Mouse (Mus musculus) myocyte (in vitro differentiated cells): ENCODE measurements around the gene Dennd1b. TPM values are rescaled to one million over a fixed set of nuclear protein-coding genes. Genes with fewer than 3 reads are reported as not detected.

Experiments used
- H3K27me3 ChIP-seq: one replicate; pipeline ENCODE4 v1.6.1; 2011; ENCODE audit not compliant: control insufficient read depth, insufficient read depth, insufficient read length
- H3K36me3 ChIP-seq: one replicate; pipeline ENCODE4 v1.6.1; 2011; ENCODE audit not compliant: control insufficient read depth, insufficient read depth
- H3K4me2 ChIP-seq: one replicate; pipeline ENCODE4 v1.6.1; 2011; ENCODE audit warnings: low read depth, control low read depth
- H3K4me3 ChIP-seq: one replicate; pipeline ENCODE4 v1.5.1; 2011; ENCODE audit warnings: mild to moderate bottlenecking, control low read depth, moderate library complexity
- H3K79me2 ChIP-seq: one replicate; pipeline ENCODE4 v1.6.1; 2011; ENCODE audit not compliant: control insufficient read depth, insufficient read depth
- H3ac ChIP-seq: one replicate; pipeline ENCODE4 v1.6.1; 2011; ENCODE audit not compliant: control insufficient read depth, insufficient read length
- CEBPB ChIP-seq: IDR thresholded peaks from 2 replicates; pipeline ENCODE4 v1.6.1; 2011; ENCODE audit warnings: mild to moderate bottlenecking, moderate library complexity; ENCODE audit not compliant: poor library complexity, insufficient read depth, severe bottlenecking
- E2F4 ChIP-seq: IDR thresholded peaks from one replicate; pipeline ENCODE4 v1.6.1; 2011; ENCODE audit warnings: mild to moderate bottlenecking, control low read depth, moderate library complexity; ENCODE audit not compliant: insufficient read depth
- MAX ChIP-seq: IDR thresholded peaks from one replicate; pipeline ENCODE4 v1.6.1; 2011; ENCODE audit warnings: low read depth, mild to moderate bottlenecking, control low read depth
- MYOD1 ChIP-seq, 3 experiments: IDR thresholded peaks; one replicate each; pipeline ENCODE4 v1.6.1; 2011; ENCODE audit warnings: control low read depth in 2 of 3, low read depth in 2 of 3, mild to moderate bottlenecking in 2 of 3, moderate library complexity in 1 of 3; ENCODE audit not compliant: insufficient read length in 2 of 3, control insufficient read depth in 1 of 3
- MYOG ChIP-seq, 3 experiments: IDR thresholded peaks; one replicate each; pipeline ENCODE4 v1.6.1; 2011; ENCODE audit warnings: control low read depth in 2 of 3, low read depth in 2 of 3, mild to moderate bottlenecking in 2 of 3; ENCODE audit not compliant: insufficient read length in 2 of 3, control insufficient read depth in 1 of 3, insufficient read depth in 1 of 3
- POLR2A ChIP-seq: IDR thresholded peaks from one replicate; pipeline ENCODE4 v1.6.1; 2011; ENCODE audit warnings: low read depth, mild to moderate bottlenecking, control low read depth, moderate library complexity; ENCODE audit not compliant: insufficient read length
- POLR2AphosphoS2 ChIP-seq: IDR thresholded peaks from one replicate; pipeline ENCODE4 v1.6.1; 2011; ENCODE audit warnings: low read depth, control low read depth; ENCODE audit not compliant: insufficient read length
- REST ChIP-seq: IDR thresholded peaks from one replicate; pipeline ENCODE4 v1.6.1; 2011; ENCODE audit warnings: mild to moderate bottlenecking, control low read depth, moderate library complexity; ENCODE audit not compliant: insufficient read depth, insufficient read length
- SRF ChIP-seq: IDR thresholded peaks from one replicate; pipeline ENCODE4 v1.6.1; 2011; ENCODE audit warnings: low read depth; ENCODE audit not compliant: control insufficient read depth, insufficient read length
- TCF12 ChIP-seq: IDR thresholded peaks from one replicate; pipeline ENCODE4 v1.6.1; 2011; ENCODE audit warnings: mild to moderate bottlenecking, control low read depth; ENCODE audit not compliant: poor library complexity, insufficient read depth, severe bottlenecking
- TCF3 ChIP-seq: IDR thresholded peaks from one replicate; pipeline ENCODE4 v1.6.1; 2011; ENCODE audit warnings: low read depth, control low read depth; ENCODE audit not compliant: insufficient read length
- USF1 ChIP-seq: IDR thresholded peaks from one replicate; pipeline ENCODE4 v1.6.1; 2011; ENCODE audit warnings: low read depth, mild to moderate bottlenecking, control low read depth, moderate library complexity
- polyA plus RNA-seq: library from polyadenylated mRNA; unstranded; fragments of >200 nt; fragmentation: generic; extraction: Trizol; gene quantifications from one replicate; pipeline ENCODE4 v1.2.1, GENCODE M21; 2012; ENCODE audit warnings: missing spikeins

Gene Dennd1b
- polyA plus RNA-seq, 1 experiment = 1.3 TPM

GRCm38 (mm10) chr1:138930856-138931255 lies 32.4 kb upstream of the Dennd1b start:
- H3K36me3 ChIP-seq = no peaks in the 10 kb centered on the region
- H3ac ChIP-seq = no peak overlapping the region
- no peaks in the 10 kb centered on the region for H3K27me3 ChIP-seq
- peak overlapping the region; percentile 82 for H3K4me2 ChIP-seq
- no peaks in the 10 kb centered on the region for H3K79me2 ChIP-seq
- TF ChIP-seq REST (no peak), CEBPB (0 out of 2 replicates have a peak, but pooled peaks have one; percentile 28), TCF3 (no peak)
- no peak overlapping the region for H3K4me3 ChIP-seq

GRCm38 (mm10) chr1:138936169-138936568 lies 27.1 kb upstream of the Dennd1b start:
- H3K27me3 ChIP-seq = no peaks in the 10 kb centered on the region
- peak overlapping the region; percentile 54 for H3K4me2 ChIP-seq
- H3K79me2 ChIP-seq = no peaks in the 10 kb centered on the region
- H3ac ChIP-seq = no peak overlapping the region
- TF ChIP-seq REST = no peak
- no peak for TF ChIP-seq TCF3
- TF ChIP-seq USF1 = no peak
- TF ChIP-seq E2F4 = no peak
- TF ChIP-seq SRF = no peak
- TF ChIP-seq MAX = no peak
- TF ChIP-seq MYOD1 (IDR thresholded peaks at IDR 0.05; ENCODE audit: control insufficient read depth in 1 of 3, insufficient read length in 2 of 3, low read depth in 2 of 3) = no peak
- TF ChIP-seq MYOG (IDR thresholded peaks at IDR 0.05; ENCODE audit: control insufficient read depth in 1 of 3, insufficient read depth in 1 of 3, insufficient read length in 2 of 3, low read depth in 2 of 3) = no peak
- TF ChIP-seq CEBPB = no peak
- no peak for TF ChIP-seq POLR2AphosphoS2
- no peak for TF ChIP-seq POLR2A
- no peak for TF ChIP-seq TCF12
- no peaks in the 10 kb centered on the region for H3K36me3 ChIP-seq
- no peak overlapping the region for H3K4me3 ChIP-seq

GRCm38 (mm10) chr1:138937686-138938370 lies 25.4 kb upstream of the Dennd1b start:
- TF ChIP-seq REST (peak; percentile 60), TCF12 (no peak), MYOG (IDR thresholded peaks at IDR 0.05; ENCODE audit: control insufficient read depth in 1 of 3, insufficient read depth in 1 of 3, insufficient read length in 2 of 3, low read depth in 2 of 3) (no peak), SRF (no peak), TCF3 (no peak), MAX (no peak), POLR2AphosphoS2 (no peak), USF1 (no peak), MYOD1 (IDR thresholded peaks at IDR 0.05; ENCODE audit: control insufficient read depth in 1 of 3, insufficient read length in 2 of 3, low read depth in 2 of 3) (peak in 1 of 3 experiments; percentile 7), E2F4 (no peak)
- Histone ChIP-seq H3K79me2 (no peaks in the 10 kb centered on the region), H3K4me3 (no peak overlapping the region), H3ac (no peak overlapping the region), H3K4me2 (no peak overlapping the region), H3K27me3 (no peaks in the 10 kb centered on the region), H3K36me3 (no peaks in the 10 kb centered on the region)

DNA sequence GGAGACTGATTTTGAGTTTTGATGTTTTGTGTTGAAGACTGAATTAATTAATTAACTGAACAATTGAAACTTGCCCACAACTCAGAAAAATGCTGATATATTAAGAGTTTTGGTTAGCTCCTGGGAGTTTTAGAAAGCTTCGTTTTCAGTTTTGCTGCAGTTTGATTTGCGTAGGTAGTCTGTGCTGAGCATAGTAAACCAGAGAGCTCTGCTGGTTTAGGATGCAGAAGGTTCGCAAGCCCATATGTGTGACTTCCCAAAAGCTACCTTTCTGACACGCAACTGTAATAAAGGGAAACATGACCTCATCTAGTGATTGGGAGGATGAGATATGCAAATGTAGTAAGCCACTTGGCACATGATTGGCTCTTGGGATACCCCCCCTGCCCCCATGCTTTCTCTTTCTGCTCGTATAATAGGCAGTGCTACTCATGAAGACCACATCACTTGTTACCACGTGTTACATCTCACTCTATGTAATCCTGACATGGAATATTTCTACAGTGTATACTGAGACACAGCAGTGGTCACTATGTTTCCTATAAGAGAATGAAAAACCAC lies 23.6 kb upstream of the Dennd1b start:
- no peak overlapping the region for H3K4me3 ChIP-seq
- no peak for TF ChIP-seq POLR2A
- TF ChIP-seq MAX = no peak
- TF ChIP-seq REST = no peak
- TF ChIP-seq MYOD1 (IDR thresholded peaks at IDR 0.05; ENCODE audit: control insufficient read depth in 1 of 3, insufficient read length in 2 of 3, low read depth in 2 of 3) = no peak
- no peaks in the 10 kb centered on the region for H3K27me3 ChIP-seq

DNA sequence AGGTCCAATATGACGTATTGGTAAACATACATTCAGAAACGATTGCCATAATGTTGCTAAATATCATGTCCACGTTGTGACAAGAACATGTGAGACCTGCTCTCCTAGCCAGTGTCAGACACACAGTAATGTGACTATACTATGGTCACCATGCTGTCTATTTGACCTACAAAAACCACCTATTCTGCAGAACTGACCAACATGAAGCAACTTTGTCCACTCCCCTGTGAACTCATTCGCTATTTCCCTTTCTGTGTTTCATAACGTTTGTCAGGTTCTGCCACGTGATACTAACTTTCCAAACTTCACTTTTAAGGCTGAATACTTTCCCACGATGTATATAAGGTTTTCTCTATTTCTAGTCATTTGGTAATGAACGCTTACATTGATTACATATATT lies 22.8 kb upstream of the Dennd1b start:
- Histone ChIP-seq H3K36me3 (no peaks in the 10 kb centered on the region), H3ac (no peak overlapping the region), H3K4me3 (no peak overlapping the region), H3K27me3 (no peaks in the 10 kb centered on the region), H3K79me2 (no peaks in the 10 kb centered on the region), H3K4me2 (no peak overlapping the region)
- no peak for TF ChIP-seq E2F4
- TF ChIP-seq MYOG (IDR thresholded peaks at IDR 0.05; ENCODE audit: control insufficient read depth in 1 of 3, insufficient read depth in 1 of 3, insufficient read length in 2 of 3, low read depth in 2 of 3) = no peak
- no peak for TF ChIP-seq REST
- no peak for TF ChIP-seq POLR2A
- TF ChIP-seq USF1 = no peak
- no peak for TF ChIP-seq POLR2AphosphoS2
- no peak for TF ChIP-seq MYOD1 (IDR thresholded peaks at IDR 0.05; ENCODE audit: control insufficient read depth in 1 of 3, insufficient read length in 2 of 3, low read depth in 2 of 3)
- TF ChIP-seq TCF12 = no peak
- no peak for TF ChIP-seq TCF3
- no peak for TF ChIP-seq CEBPB
- TF ChIP-seq MAX = no peak

More for the DNA sequence above, 23.6 kb upstream of the Dennd1b start:
- no peak overlapping the region for H3K4me2 ChIP-seq
- H3ac ChIP-seq = no peak overlapping the region
- H3K36me3 ChIP-seq = no peaks in the 10 kb centered on the region
- no peaks in the 10 kb centered on the region for H3K79me2 ChIP-seq
